In the genomic region with DNA sequence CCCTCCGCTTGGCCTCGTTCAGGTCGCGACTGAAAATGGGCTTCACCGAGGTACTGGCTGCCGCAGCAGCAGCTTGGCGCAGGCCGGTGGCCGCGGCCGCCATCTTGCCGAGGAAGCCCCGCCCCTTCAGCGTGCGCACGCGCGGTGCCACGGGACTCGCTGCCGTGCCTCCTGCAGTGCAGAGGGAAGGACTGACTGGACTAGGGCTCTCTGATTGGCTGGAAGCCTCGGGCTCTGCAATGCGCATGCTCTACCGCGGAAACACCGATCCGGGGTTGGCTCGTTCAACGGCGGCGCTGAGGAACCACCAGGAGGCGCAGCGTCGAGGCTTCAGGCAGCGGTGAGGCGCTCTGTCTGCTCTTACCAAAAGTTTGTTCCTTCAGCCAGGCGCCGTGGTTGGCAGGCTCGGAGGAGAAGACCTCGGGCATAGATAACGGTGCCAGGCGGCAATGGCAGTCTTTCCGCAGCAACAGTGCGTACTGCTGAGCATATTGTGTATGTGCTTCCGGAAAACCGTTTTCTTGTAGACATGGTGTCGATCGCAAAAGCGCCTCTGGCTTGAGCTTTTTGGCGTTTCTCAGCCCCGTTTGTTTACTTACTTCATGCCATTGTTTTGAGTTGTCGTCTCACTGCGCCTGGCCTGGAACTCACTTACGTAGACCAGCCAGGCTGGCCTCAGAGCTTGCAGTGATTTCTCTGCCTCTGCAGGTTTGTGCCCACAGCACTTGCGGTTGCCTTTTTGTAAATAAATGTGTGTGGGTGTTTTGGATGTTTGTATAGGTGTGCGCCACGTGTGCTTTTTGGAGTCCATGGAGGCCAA, we compare ENCODE assay signal across 8 mouse cellular contexts. TPM values are rescaled to one million over a fixed set of nuclear protein-coding genes. Genes with fewer than 3 reads are reported as not detected.
DNase-seq lines count a peak whose midpoint lies in the region; ATAC-seq and TF ChIP-seq lines count a peak whose summit lies in the region.

A gene (minus strand): TSS at position 197 of the 820 bp plus-strand sequence.

- DNase-seq in G1E (ENCODE audit: low spot score) = peak; percentile 97
- DNase-seq in cerebellum, adult 18-20 months = peak; percentile 98
- peak; percentile 95 to 97 for DNase-seq in heart, postnatal 36 days
- peak; percentile 97 to 98 for DNase-seq in layer of hippocampus, adult 2 months (ENCODE audit: low spot score in 2 of 2)
- DNase-seq in lung, embryonic 14.5 days = peak; percentile 99
- DNase-seq in thymus, adult 2 months = peak; percentile 96

- peak; percentile 97 for TF ChIP-seq POLR2A in olfactory bulb, adult 2 months (IDR thresholded peaks at IDR 0.05; ENCODE audit: insufficient read depth, low read depth, low read length)
- TF ChIP-seq POLR2A in thymus, adult 2 months (IDR thresholded peaks at IDR 0.05; ENCODE audit: control insufficient read depth, extremely low read depth, insufficient read depth, low read length, poor library complexity) = peak; percentile 98

- peaks cover 46% of the 10 kb centered on the region for H3K36me3 ChIP-seq in G1E (replicated peaks)
- H3K36me3 ChIP-seq in forebrain, embryonic 16.5 days (ENCODE audit: control insufficient read depth, insufficient read depth) = peaks cover 14% of the 10 kb centered on the region
- H3K36me3 ChIP-seq in lung, embryonic 14.5 days (ENCODE audit: insufficient read depth) = peaks cover 24% of the 10 kb centered on the region
- H3K36me3 ChIP-seq in thymus, adult 2 months (ENCODE audit: control insufficient read depth, insufficient read depth, low read length) = peaks cover 6% of the 10 kb centered on the region

- peaks cover 60% of the 10 kb centered on the region for H3K4me1 ChIP-seq in G1E (ENCODE audit: insufficient read depth, low read depth, low read length)
- peaks cover 16% of the 10 kb centered on the region for H3K4me1 ChIP-seq in forebrain, embryonic 16.5 days (replicated peaks; ENCODE audit: control insufficient read depth, insufficient read depth, low read length)
- H3K4me1 ChIP-seq in lung, embryonic 14.5 days (ENCODE audit: insufficient read depth) = no peaks in the 10 kb centered on the region
- H3K4me1 ChIP-seq in olfactory bulb, adult 2 months (ENCODE audit: control insufficient read depth, insufficient read depth, low read length) = peaks cover 12% of the 10 kb centered on the region
- H3K4me1 ChIP-seq in thymus, adult 2 months (replicated peaks; ENCODE audit: control insufficient read depth, insufficient read depth, low read length) = peaks cover 11% of the 10 kb centered on the region

- intact Hi-C loops in heart, postnatal 36 days (cut with DNase I) = loop anchor here (1.0 to 2.0 kb wide), 2 partner anchors 22 to 63 kb away; no protein-coding TSS in a partner anchor

- TF ChIP-seq CTCF in G1E (IDR thresholded peaks at IDR 0.05; ENCODE audit: low read depth, low read length) = peak; percentile 66
- TF ChIP-seq CTCF in layer of hippocampus, adult 2 months (conservative IDR thresholded peaks at IDR 0.05) = peak; percentile 97
- TF ChIP-seq CTCF in lung, embryonic 14.5 days (IDR thresholded peaks at IDR 0.05; ENCODE audit: low read depth) = peak; percentile 98
- peak; percentile 86 for TF ChIP-seq CTCF in olfactory bulb, adult 2 months (IDR thresholded peaks at IDR 0.05; ENCODE audit: insufficient read depth, low read depth, low read length)
- peak; percentile 92 for TF ChIP-seq CTCF in thymus, adult 2 months (IDR thresholded peaks at IDR 0.05; ENCODE audit: borderline replicate concordance, control insufficient read depth, extremely low read depth, insufficient read depth, low read length, poor library complexity)

- 0 out of 2 replicates have a peak, but pooled peaks cover 3% of the 10 kb centered on the region for H3K9me3 ChIP-seq in G1E (replicated peaks)
- no peaks in the 10 kb centered on the region for H3K9me3 ChIP-seq in forebrain, embryonic 16.5 days (ENCODE audit: control insufficient read depth, low read length)
- no peaks in the 10 kb centered on the region for H3K9me3 ChIP-seq in lung, embryonic 14.5 days (ENCODE audit: low read depth, low read length)

- H3K27ac ChIP-seq in forebrain, embryonic 16.5 days (ENCODE audit: low read length) = peak within 1 kb of the TSS; percentile 86
- peak within 1 kb of the TSS; percentile 99 for H3K27ac ChIP-seq in layer of hippocampus, adult 2 months
- H3K27ac ChIP-seq in lung, embryonic 14.5 days (ENCODE audit: low read depth) = peak within 1 kb of the TSS; percentile 92
- peak within 1 kb of the TSS; percentile 92 for H3K27ac ChIP-seq in olfactory bulb, adult 2 months (ENCODE audit: insufficient read depth, low read depth, low read length)
- H3K27ac ChIP-seq in thymus, adult 2 months (ENCODE audit: control insufficient read depth, insufficient read depth, low read length) = peak within 1 kb of the TSS; percentile 84

- H3K4me3 ChIP-seq in G1E (ENCODE audit: low read depth, low read length) = peak within 1 kb of the TSS; percentile 94
- peak within 1 kb of the TSS; percentile 95 for H3K4me3 ChIP-seq in forebrain, embryonic 16.5 days (replicated peaks; ENCODE audit: low read length)
- peak within 1 kb of the TSS; percentile 88 for H3K4me3 ChIP-seq in layer of hippocampus, adult 2 months
- H3K4me3 ChIP-seq in lung, embryonic 14.5 days (ENCODE audit: low read depth, low read length) = peak within 1 kb of the TSS; percentile 97
- H3K4me3 ChIP-seq in olfactory bulb, adult 2 months (ENCODE audit: insufficient read depth, low read depth, low read length) = peak within 1 kb of the TSS; percentile 94
- H3K4me3 ChIP-seq in thymus, adult 2 months (ENCODE audit: control insufficient read depth, insufficient read depth, low read length) = peak within 1 kb of the TSS; percentile 55

- no peaks in the 10 kb centered on the region for H3K27me3 ChIP-seq in G1E (ENCODE audit: insufficient read depth, low read length)
- no peaks in the 10 kb centered on the region for H3K27me3 ChIP-seq in forebrain, embryonic 16.5 days (replicated peaks; ENCODE audit: control insufficient read depth, insufficient read depth, low read length)
- H3K27me3 ChIP-seq in lung, embryonic 14.5 days (ENCODE audit: insufficient read depth, low read length) = no peaks in the 10 kb centered on the region
- H3K27me3 ChIP-seq in thymus, adult 2 months (ENCODE audit: control insufficient read depth, insufficient read depth, low read length) = no peaks in the 10 kb centered on the region

- ATAC-seq in G1E (ENCODE audit: extremely low read depth, insufficient number of reproducible peaks, low FRiP score, poor library complexity, severe bottlenecking) = peak; percentile 98
- peak; percentile 100 for ATAC-seq in forebrain, embryonic 16.5 days
- ATAC-seq in lung, embryonic 14.5 days (ENCODE audit: insufficient read depth) = peak; percentile 100

- WGBS in forebrain, embryonic 16.5 days = 1% methylated on average over 57 of the region's 57 CpGs
- WGBS in lung, embryonic 14.5 days = 1% methylated on average over 57 of the region's 57 CpGs
- 2% methylated on average over 57 of the region's 57 CpGs for WGBS in olfactory bulb, adult 2 months
- WGBS in thymus, adult 2 months = 2% methylated on average over 57 of the region's 57 CpGs

- peak within 1 kb of the TSS; percentile 98 for H3K9ac ChIP-seq in forebrain, embryonic 16.5 days (replicated peaks; ENCODE audit: low read depth, low read length)
- peak within 1 kb of the TSS; percentile 95 for H3K9ac ChIP-seq in lung, embryonic 14.5 days

- peak within 1 kb of the TSS; percentile 89 for H3K4me2 ChIP-seq in forebrain, embryonic 16.5 days (ENCODE audit: low read length)
- peak within 1 kb of the TSS; percentile 95 for H3K4me2 ChIP-seq in lung, embryonic 14.5 days

RNA-seq across cellular contexts. Expression of the gene that starts here (rescaled TPM):
- total RNA-seq in G1E (2014; fragmentation: Nextera tagmentation) = 117 and 124 TPM in 2 replicates
- 344 and 364 TPM in 2 replicates for total RNA-seq in G1E (2017)
- 215 and 331 TPM in 2 replicates for polyA plus RNA-seq in G1E (2012)
- 277 and 297 TPM in 2 replicates for polyA plus RNA-seq in forebrain, embryonic 16.5 days (2015; fragmentation: Nextera tagmentation; extraction: Ambion mirVana)
- 100 to 1,000 TPM; 702 to 740 TPM for total RNA-seq in heart, postnatal 36 days (2021)
- total RNA-seq in layer of hippocampus, adult 2 months (2021) = 100 to 1,000 TPM; 209 to 211 TPM
- 289 and 322 TPM in 2 replicates for polyA plus RNA-seq in lung, embryonic 14.5 days (2014; fragmentation: Nextera tagmentation; extraction: Ambion mirVana)
- not detected in 2 replicates for polyA plus RNA-seq in olfactory bulb, adult 2 months (2012; ENCODE audit: insufficient read depth, insufficient read length, low replicate concordance, missing spikeins)
- polyA plus RNA-seq in thymus, adult 2 months (2012; rRNA removed) = 227 and 278 TPM in 2 replicates

Comparison
In these comparisons a context has a peak if more than half of its experiments do, and no peak if none do; other contexts are left out.
1. Peak in every context shown above with its lines: DNase-seq, ATAC-seq, H3K4me3 ChIP-seq and H3K27ac ChIP-seq.